Mouse (Mus musculus) c-Kit-positive CD71-positive TER-119-negative erythroid progenitor cells, embryonic 14.5 days (primary cell): ENCODE measurements around the gene Atf6.

Source experiments
- DNase-seq: peaks from one replicate; pipeline ENCODE4 v3.0.0-alpha.2; 2013; ENCODE audit warnings: low read depth

Gene Atf6

DNA sequence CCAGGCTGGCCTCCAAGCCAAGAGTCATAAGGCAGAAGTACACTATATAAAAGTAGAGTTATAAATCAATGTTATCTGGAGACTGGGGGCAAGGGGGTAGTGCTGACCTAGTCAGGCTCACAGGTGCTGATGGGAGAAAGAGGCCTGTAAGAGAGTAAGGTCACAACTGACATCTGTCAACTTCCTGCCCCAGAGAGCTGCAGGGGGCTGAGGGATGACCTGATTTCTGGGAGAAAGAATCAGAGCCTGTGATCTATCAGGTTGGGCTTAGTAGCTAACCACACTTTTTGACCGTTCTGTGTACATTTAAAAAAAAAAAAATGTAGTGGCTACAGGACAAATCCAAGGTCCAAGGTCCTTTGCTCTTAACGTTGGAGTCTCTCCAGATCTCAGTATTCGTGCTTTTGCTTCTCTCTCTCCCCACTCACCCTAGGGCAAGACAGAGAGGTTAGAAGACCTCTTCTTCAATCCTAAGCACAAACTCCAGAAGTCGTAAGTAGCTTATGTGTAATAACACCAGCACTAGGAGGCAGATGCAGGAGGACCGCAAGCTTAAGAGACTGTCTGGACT, 15.4 kb upstream of the Atf6 start:
- no peak for DNase-seq

DNA sequence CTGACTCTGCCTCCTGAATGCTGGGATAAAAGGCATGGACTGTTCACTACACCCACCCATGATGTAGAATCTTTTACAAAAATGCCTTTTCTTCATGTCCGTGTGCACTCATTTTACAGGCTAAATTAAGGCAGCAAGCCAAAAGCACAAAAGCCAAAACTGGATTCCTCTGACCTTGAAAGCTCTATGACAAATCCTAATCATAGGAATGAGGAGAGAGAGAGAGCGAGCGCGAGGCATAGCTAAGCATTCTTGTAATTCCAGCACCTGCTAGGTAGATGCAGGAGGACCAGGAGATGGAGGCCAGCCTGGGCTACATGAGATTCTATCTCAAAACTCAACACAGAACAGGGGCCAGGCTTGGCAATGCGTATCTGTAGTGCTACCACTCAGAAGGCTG, 9.3 kb upstream of the Atf6 start:
- DNase-seq, result no peak

DNA sequence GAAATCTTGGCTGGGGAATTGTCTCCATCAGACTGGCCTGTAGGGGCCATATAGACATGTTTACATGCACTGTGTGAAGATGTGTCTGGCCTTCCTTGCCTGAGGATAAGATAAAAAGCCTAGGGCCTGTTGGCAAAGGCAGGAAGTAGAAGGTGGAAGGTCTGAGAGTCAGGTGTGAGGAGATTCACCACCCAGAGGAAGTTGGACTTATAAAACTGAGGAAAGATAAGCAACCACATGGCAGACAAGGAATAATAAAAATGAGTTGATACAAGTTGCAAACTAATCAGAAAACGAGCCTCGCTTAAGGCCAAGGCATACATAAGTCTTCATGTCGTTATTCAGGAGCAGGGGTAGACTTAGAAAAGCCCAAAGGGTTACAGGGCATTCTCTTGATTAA, 8.1 kb upstream of the Atf6 start:
- DNase-seq, result no peak

DNA sequence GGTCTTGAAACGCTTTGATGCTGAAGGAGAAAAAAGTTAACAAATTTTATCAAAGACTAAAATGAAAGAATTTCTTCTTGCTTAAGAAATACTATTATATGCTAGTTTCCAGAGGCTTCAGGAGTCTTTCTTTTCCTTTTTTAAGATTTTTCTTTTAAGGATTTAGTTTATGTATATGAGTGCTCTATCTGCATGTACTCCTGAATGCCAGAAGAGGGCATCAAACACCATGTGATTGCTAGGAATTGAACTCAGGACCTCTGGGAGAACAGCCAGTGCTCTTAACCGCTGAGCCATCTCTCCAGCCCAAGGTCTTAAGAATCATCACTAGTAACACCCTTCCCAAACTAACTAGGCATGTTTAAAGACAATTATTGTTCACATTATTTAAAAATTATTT, 4.4 kb upstream of the Atf6 start:
- no peak for DNase-seq

DNA sequence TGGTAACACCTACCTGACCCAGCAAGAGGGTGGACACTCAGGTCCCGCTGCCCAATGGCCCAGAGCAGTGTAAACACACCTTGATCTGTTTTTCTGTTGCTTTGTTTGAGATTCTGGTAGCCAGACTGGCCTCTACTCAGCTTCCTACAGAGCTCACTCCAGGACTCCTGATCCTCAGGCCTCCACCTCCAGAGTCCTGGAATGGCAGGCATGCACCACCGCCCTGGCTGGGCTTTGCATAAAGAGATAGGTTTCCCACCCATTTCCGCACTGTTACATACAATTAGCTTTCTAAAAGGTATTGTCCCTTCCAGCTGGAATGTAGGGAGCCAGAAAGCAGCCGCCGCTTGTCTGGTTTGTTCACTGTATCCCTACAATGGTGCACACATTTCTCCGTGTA, 3.8 kb upstream of the Atf6 start:
- no peak for DNase-seq

DNA sequence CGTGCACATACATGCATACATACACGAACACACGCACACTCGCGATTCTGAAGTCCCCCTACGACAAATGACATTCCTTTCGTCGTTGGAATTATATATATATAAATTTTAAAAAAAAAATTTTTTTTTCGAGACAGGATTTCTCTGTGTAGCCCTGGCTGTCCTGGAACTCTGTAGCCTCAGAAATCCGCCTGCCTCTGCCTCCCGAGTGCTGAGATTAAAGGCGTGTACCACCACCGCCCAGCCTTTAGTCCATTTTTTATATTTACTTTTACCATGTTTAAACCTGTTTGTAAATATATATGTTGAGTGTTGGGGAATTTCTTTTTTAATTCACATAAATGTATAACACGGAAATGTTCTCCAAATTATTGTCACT, 1.3 kb upstream of the Atf6 start:
- DNase-seq, result no peak

DNA sequence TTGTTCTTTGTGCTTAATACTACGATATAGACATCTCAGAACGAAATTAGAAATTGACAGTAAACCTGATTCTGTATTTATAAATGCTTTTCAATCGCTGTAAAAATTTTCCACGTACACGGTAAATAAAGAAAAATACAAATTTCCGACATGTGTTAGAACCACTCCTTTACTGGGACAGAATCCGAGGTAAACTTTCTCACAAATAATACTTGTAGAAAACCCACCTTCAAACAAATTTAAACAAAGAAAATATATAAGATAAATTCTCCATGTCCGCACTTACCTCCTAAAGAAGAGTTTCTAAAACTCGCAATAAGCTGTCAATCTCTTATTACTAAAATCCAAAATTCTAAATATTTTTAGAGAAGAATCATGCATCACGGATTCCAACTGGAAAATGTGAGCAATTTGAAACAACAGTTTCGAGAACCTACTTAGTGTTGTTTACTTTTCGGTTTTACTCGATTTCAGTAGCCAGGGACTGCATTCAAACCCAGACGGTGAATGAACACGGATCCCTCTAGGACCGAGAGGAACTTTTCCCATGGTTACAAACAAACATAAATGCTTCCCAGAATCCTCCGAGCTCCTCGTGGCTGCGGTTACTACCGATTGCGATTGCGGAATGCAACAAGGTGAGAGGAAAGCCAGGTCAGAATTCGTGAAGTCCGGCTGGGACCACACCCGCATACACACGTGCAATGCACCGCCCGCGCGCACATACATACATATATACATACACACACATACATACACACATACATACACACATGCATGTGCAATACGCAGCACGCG, 735 bp upstream of the Atf6 start:
- DNase-seq, result peak; percentile 74

DNA sequence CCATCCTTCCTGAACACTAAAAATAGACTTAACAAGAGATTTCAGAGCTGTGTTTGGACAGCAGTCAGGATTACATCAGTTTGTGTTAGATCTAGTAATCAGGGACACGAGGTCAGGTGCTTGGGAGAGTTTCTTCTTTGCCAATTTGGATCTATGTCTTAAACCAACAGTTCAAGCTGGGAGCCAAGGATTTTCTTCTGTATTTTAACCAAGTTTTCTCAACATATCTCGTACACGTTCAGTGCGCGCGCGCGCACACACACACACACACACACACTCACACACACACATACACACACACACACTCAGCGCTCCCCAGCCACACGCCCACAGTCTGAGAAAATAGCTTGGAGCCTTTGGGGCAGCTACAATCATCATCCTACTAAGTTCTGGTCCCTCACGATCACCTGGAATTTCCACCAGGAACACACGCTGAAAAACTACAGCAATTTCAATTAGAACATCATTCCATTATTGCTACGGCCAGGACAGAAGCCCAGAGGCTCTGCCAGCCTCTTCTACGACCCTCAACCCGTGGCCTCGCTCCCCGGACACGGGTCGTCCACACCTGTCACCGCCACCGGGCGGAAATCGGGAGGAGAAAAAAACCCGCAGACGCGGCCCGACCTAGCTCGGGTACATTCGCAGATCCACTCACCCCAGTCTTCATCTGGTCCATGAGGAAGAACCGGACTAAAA, 430 bp downstream of the Atf6 start:
- DNase-seq, result no peak

DNA sequence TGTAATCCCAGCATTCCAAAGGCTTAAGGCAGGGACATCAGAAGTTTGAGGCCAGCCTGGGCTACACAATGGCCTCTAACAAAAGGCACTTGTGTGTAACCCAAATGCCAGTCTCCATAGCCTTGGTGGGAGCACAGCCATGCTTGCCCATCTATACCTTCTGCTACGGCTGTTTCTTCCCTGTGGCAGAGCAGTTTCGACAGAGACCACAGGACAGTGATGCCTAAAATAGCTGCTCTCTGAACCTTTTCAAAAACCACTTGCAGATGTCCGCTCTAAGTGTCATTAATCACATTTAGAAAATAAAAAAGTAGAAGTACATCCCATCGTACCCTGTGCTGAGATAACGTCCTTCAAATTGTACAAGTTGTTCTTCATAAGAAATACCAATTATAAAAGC, 2.2 kb downstream of the Atf6 start:
- DNase-seq, result no peak

DNA sequence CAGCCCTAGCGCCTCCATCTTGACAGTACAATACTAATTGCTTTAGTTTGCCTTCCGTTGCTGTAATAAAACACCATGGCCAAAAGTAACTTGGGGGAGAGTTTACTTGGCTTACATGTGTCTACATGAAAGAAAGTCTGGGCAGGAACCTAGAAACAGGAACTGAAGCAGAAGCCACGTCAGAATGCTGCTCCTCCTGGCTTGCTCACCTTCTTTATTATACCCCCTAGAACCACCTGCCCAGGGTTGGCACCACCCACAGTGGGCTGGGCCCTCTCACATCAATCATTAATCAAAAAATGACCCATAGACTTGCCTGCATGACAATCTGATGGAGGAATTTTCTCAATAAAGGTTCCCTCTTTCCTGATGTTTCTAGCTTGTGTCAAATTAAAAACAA, 2.8 kb downstream of the Atf6 start:
- no peak for DNase-seq

DNA sequence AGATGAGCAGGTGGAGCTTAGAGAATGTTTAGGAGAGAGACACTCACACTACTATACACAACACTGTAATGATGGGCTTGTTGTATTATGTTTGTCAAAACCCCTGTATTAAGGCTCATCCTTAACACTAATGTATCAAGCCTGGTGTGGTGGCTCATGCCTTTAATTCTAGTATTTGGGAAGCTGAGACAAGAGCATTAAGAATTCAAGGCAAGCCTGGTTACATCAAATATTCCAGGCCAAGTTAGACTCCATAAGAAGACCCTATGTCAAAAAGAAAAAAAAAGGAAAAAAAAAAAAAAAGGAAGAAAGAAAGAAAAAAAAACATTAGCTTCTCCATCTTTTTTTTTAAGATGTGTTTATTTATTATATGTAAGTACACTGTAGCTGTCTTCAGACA, 3.3 kb downstream of the Atf6 start:
- no peak for DNase-seq

DNA sequence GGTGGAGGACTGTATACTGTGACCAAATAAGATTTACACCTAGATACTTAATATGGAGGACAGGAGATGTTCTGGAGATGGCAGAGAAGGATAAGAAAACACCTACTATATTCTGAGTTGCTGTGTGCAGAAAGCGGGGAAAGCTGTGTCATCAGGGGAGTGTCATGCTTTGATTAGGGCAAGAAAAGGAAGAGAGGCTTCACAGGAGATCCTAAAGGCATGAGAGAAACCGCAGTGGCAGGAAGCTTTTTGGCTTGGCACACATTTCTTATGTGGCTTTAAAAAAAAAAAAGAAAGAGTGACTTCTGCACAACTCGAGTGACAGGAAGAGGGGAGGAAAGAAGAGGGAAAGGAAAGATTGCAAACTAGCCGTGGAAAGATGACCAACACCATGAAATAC, 4.5 kb downstream of the Atf6 start:
- DNase-seq, result no peak

DNA sequence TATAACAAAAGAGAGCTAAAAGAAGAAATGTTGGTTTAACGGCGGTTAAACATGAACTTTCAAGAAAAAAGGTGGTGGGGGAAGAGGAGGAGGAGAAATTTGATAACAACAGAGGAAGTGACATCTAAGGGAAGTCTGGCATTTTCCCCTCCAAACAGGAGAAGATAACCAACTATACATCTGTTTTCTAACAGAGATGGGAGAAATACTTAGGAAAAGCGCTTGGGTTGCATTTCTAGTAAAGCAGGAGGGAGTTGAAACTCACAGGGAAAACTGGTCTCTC, 5.2 kb downstream of the Atf6 start:
- no peak for DNase-seq

DNA sequence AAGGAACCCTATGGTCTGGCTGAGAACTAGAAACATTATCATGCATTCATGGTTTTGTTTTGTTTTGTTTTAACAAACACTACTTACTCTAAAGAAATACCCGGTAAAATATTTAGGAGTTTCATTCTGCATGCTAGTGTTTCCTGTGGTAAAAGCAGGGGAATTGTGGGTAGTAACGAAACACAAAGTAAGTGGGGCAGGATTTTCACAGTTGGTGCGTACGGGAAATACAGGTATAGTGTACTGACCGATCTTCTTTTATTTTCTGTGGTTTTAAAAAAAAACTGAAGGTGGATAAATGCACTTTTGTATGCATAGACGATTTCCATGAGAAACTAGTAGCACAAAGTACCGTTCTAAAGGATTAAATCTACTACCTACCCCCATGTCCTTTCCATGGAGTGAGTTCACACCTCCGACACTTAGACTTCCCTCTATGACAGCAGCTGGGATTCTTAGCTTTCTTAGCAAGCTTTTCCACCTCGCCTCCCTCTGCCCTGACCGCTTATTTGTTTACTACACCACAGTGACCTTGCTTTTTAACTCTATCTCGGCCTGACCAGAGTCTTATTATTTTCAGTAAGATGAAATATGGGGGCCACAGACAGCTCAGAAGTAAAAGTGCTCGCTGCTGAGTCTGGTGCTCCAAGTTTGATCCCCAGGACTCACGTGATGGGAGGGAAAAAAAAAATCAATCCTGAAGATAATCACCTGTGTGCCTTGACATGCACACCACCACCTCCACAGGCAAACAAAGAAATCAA, 5.7 kb downstream of the Atf6 start:
- DNase-seq, result no peak

DNA sequence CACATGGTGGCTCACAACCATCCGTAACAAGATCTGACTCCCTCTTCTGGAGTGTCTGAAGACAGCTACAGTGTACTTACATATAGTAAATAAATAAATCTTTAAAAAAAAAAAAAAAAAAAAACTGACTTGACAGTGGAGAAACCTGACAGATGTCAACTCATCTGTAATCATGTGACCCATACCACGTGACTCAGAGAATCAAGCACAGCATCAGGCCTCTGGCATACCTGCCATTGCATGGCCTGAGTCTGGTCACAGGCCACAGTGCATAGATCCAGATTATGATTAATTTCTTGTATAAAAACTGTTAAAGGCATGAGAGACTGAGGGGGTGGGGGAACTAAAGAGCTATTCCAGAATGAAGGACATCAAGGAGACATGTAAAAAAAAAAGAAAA, 8.7 kb downstream of the Atf6 start:
- DNase-seq, result no peak

DNA sequence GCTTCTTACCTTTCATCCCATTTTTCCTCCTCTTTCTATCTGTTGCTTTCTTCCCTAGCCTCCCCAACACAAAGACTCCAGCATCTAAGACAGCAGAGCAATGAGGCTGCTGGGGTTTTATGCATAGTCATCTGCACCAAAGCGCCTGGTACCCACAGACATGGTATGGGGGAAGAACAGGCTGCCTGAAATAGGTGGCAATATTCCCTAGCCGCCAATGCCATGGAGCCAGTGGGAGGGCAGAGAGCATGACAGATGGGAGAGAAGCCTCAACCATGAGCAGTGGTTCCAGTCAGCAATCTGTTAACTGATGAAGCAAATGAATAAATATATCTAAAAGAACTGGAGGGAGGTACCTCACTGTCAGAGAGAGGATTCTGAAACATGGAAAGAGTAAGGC, 10.2 kb downstream of the Atf6 start:
- no peak for DNase-seq

DNA sequence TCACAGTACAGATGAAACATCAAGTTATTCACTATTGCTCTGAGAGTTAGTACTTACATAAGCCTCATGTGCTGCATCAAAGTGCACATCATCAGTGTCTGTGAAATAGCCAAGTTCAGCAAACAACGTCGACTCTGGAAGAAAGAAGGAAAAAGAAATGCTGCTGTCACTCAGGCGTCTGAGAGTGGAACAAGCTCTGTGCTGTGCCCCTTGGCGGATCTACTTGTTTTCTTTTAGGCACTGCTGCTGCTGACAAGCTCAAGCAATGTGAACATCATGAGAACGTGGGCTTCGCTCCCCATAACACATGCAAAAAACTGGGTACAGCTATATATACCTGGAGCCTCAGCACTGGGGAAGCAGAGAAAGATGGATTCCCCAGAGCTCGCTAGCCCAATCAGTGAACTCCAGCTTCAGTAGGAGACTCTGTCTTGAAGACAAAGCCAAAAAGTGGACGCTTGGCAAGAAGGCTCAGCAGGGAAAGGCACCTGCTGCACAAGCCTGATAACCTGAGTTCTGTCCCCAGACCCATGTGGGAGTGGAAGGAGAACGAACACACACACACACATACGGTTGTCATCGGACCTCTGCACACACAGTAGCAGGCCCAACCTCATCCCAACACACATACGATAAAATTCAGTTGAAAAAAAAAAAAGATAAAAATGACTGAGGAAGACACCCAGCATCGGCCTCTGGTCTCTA, 12.4 kb downstream of the Atf6 start:
- no peak for DNase-seq

DNA sequence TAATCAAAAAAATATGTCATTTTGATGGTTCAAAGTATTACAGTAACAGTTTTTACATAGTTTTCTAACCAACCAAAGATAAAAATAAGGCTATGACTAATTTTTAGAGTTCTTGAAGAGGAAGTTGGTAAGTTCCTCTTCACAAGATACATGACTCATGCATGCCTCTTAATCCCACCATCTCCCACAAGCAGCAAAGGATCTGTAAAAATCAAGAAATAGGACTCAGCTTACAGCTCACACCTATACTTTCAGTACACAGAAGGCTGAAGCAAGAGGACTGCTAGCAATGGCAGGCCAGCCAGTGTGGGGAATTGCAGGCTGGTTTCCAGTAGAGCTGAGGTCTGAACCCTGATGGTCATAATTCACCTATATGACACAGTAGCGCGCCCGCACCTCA, 14.0 kb downstream of the Atf6 start:
- no peak for DNase-seq

DNA sequence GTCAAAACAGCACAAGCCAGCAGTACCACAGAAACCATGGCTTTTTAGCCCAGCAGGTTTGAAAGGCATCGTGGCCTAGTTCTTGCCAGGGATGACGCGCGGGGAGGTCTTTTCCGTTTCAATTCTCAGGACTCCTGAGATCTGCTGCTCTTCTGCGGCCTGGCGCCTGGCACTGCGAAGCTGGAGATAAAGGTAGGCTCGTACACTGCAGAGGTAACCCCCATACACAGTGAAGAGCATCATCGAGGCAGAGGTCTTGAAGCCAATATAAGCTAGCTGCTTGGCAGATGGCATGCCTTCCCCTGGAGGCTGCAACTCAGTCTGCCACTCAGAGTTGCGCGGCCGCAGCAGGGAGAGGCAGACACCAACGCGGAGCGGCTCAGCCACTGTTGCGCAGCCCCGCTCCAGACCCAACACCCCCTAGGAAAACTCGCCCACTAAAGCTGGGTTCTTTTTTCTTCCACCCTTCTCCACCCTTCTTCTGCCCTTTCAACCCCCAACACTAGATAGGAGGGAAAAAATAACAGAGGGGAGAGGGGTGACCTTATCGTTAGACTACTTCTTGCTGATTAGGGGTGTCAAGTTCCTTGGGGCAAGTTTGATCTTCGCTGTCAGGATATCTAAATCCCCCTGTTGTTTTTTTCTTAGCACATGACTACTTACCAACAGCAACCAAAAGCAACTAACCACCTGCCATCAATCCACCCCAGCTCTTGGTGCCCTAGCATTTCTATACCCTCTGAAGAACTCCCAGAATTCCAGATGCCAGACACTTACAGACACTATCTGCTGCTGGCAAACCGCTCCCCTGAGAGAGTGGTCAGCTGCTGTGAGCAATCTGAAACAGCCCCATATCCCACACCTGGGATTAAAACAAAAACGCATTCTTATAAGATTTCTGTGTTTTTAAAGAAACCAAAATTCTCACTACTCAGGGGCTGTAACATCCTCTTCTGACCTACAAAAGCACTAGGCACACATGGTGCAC, 16.6 kb downstream of the Atf6 start:
- DNase-seq, result no peak

DNA sequence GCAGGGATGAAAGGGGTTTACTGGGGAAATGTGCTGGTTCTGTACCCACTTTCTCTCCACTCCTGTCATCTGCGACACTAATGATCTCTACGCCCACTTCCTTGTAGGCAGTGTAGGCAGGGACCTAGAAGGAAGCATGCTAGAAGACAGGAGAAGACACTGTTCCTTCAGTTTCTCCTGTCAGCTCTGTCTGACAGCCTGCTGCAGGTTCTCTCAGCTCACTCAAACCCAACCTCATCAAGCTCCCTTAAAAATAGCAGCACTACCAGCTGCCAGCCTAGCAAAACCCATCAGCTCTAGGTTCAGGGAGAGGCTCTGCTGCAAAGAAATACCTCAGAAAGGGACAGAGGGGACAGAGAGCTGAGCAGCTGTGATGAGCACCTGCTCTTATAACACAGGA, 17.6 kb downstream of the Atf6 start:
- no peak for DNase-seq
